Mouse (Mus musculus) limb, embryonic 14.5 days (tissue): ENCODE results near the gene Ccng2. TPM values are rescaled to one million over a fixed set of nuclear protein-coding genes. Genes with fewer than 3 reads are reported as not detected.

Source experiments
- ATAC-seq: fragments of 200-750 bp; cut with Nextera tagmentation; 2 replicates; pipeline ENCODE4 v1.8.0; 2017; ENCODE audit warnings: low read depth, moderate number of reproducible peaks, moderate TSS enrichment; ENCODE audit not compliant: low FRiP score
- DNase-seq: peaks from one replicate; pipeline ENCODE4 v3.0.0-alpha.2; 2015; ENCODE audit warnings: low spot score
- H3K27ac ChIP-seq: fragments of 300-500 bp; sonication (generic); replicated peaks from 2 replicates; pipeline ENCODE4 v1.5.1; 2014; ENCODE audit warnings: low read depth, mild to moderate bottlenecking, low read length, moderate library complexity, mixed read lengths
- H3K27me3 ChIP-seq: fragments of 300-500 bp; sonication (generic); 2 replicates; pipeline ENCODE4 v1.6.1; 2014; ENCODE audit warnings: low read length, mixed read lengths; ENCODE audit not compliant: control insufficient read depth, insufficient read depth
- H3K36me3 ChIP-seq: fragments of 300-500 bp; sonication (generic); 2 replicates; pipeline ENCODE4 v1.6.1; 2014; ENCODE audit warnings: mild to moderate bottlenecking, low read length, moderate library complexity, mixed read lengths; ENCODE audit not compliant: control insufficient read depth, insufficient read depth
- H3K4me1 ChIP-seq: fragments of 300-500 bp; sonication (generic); 2 replicates; pipeline ENCODE4 v1.6.1; 2014; ENCODE audit warnings: antibody characterized with exemption, low read length, mixed read lengths; ENCODE audit not compliant: control insufficient read depth, insufficient read depth
- H3K4me2 ChIP-seq: fragments of 300-500 bp; sonication (generic); replicated peaks from 2 replicates; pipeline ENCODE4 v1.6.1; 2014; ENCODE audit warnings: low read depth, mild to moderate bottlenecking, low read length, moderate library complexity; ENCODE audit not compliant: severe bottlenecking
- H3K4me3 ChIP-seq: fragments of 300-500 bp; sonication (generic); replicated peaks from 2 replicates; pipeline ENCODE4 v1.5.1; 2014; ENCODE audit warnings: low read length
- H3K9ac ChIP-seq: fragments of 300-500 bp; sonication (generic); 2 replicates; pipeline ENCODE4 v1.6.1; 2014; ENCODE audit warnings: mild to moderate bottlenecking, low read depth, low read length, moderate library complexity; ENCODE audit not compliant: severe bottlenecking
- H3K9me3 ChIP-seq: fragments of 300-500 bp; sonication (generic); 2 replicates; pipeline ENCODE4 v1.6.1; 2016; ENCODE audit warnings: low read length; ENCODE audit not compliant: control insufficient read depth
- POLR2A ChIP-seq: fragments of 200-500 bp; IDR thresholded peaks from 2 replicates; pipeline ENCODE4 v1.8.0; 2012; ENCODE audit warnings: inconsistent platforms, mild to moderate bottlenecking, moderate library complexity, borderline replicate concordance; ENCODE audit not compliant: insufficient read depth, insufficient read length; ENCODE audit errors: extremely low read depth
- WGBS: fragments of 180-500 bp; shearing (Covaris S2); extraction: QIAGEN DNeasy Blood & Tissue Kit; methylation state at CpG from one replicate; pipeline ENCODE4 v1.1.7; 2014; 5-methylcytosine and 5-hydroxymethylcytosine counted together
- polyA plus RNA-seq, 2 experiments: library from polyadenylated mRNA; depleted of rRNA in 1 of 2; stranded (reverse) in 1 of 2; unstranded in 1 of 2; fragments of >200 nt; fragmentation: Nextera tagmentation in 1 of 2; extraction: Ambion mirVana in 1 of 2; gene quantifications; 2 replicates each; pipeline versions ENCODE4 v1.2.1 to v1.2.3; 2012 to 2014

Gene Ccng2
- polyA plus RNA-seq, 2 experiments = 48.2 to 60.4 TPM

DNA sequence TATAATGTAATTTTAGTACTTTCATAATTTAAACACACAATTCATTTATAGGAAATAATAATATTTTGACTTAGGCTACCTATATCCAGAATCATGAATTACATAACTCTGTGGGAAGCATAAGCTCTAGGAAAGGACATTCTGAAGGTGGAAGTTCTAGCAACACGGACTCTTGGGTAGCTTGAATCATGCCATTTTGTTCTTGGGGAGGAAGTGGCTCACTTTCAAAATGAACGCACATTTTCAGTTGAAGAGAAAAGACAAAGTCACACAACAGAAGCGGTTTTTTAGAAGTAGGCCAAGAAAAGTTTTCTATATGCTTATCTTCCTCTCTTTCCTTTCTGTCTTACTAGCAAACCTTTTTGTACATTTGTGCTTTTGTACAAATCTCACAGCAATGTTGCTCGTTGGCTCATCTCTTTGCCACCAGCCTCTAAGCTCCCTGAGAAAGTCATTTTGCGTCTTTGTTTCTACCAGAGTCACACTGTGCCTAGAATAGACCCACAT is 11.2 kb upstream of the Ccng2 start:
- Histone ChIP-seq H3K36me3 (no peaks in the 10 kb centered on the region), H3K4me3 (no peak overlapping the region), H3K9ac (no peak overlapping the region), H3K4me2 (no peak overlapping the region), H3K27ac (no peak overlapping the region), H3K27me3 (no peaks in the 10 kb centered on the region), H3K4me1 (no peaks in the 10 kb centered on the region), H3K9me3 (no peaks in the 10 kb centered on the region)
- WGBS = 85% methylated on average over 5 of the region's 5 CpGs
- DNase-seq (no peak), ATAC-seq (no peak)
- no peak for TF ChIP-seq POLR2A

DNA sequence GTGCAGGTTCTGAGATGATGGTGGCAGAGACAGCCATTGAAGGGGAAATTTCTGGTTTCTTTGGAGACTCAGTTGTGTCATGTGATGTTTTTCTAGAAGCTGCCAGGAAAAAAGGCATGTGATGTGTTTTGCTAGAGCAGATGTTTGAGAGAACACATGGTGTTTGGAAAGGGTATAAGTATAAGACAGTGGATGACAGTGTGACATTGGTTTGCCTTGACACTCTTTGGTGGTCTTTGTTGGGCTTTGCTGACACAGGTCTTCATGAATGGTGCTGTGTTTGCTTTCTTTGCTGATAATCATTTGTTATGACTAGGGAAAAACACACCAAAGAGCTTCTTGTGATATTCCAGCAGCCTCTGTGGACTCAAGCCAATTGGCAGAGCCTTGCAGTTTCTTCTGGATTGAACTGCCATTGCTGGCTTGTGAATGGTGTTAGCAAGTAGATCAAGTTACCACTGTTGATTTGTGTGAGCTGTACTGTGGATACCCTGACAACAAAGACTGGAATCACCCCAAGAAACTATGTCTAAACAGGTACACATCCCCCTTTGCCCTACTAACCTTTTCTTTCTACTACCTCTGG is 10.1 kb upstream of the Ccng2 start:
- DNase-seq = no peak
- Histone ChIP-seq H3K9ac (no peak overlapping the region), H3K4me1 (no peaks in the 10 kb centered on the region)

DNA sequence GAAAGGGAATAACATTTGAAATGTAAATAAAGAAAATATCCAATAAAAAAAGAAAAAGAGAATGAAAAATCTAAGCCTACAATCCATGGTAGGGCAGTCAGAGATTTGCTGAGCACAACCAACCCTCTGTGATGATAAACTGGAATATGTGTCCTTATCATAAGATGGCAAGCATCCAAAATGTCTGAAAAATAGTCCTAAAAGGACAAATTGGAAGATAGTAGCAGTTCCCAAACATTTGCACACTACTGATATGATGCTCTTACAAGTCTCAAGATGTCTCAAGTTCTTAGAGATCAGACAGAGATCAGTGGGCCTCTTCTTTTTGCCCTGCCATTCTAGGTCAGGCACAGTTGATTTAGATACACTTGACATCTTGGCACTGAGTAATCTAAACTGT is 7.7 kb upstream of the Ccng2 start:
- H3K4me3 ChIP-seq = no peak overlapping the region
- no peak overlapping the region for H3K27ac ChIP-seq
- no peaks in the 10 kb centered on the region for H3K4me1 ChIP-seq
- H3K9me3 ChIP-seq = no peaks in the 10 kb centered on the region
- no peaks in the 10 kb centered on the region for H3K27me3 ChIP-seq
- no peak overlapping the region for H3K9ac ChIP-seq
- DNase-seq = no peak
- no peak overlapping the region for H3K4me2 ChIP-seq
- no peak for TF ChIP-seq POLR2A
- no peaks in the 10 kb centered on the region for H3K36me3 ChIP-seq
- no peak for ATAC-seq

More for the DNA sequence above, 10.1 kb upstream of the Ccng2 start:
- TF ChIP-seq POLR2A = no peak
- Histone ChIP-seq H3K27ac (no peak overlapping the region), H3K4me3 (no peak overlapping the region), H3K4me2 (no peak overlapping the region), H3K9me3 (no peaks in the 10 kb centered on the region), H3K27me3 (no peaks in the 10 kb centered on the region), H3K36me3 (no peaks in the 10 kb centered on the region)
- ATAC-seq = no peak

DNA sequence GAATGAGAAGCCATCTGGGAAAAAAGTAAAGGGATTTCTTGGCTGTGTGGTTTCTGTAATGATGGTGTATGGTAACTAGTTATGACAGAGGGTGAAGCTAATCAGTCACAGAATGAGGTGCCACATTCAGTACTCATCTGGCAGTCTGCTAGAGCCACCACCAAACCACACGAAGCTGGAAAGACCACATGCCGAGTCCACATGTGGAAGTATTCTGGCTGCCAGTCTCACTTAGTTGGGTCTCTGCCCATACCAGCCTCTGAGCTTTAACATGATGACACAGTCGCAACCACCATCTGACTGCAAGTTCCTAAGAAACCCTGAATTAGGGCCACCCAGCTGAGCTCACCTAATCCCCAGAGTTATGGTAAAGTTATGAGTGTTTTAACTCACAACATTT is 6.1 kb upstream of the Ccng2 start:
- ATAC-seq (no peak), DNase-seq (no peak)
- Histone ChIP-seq H3K4me2 (no peak overlapping the region), H3K4me3 (no peak overlapping the region), H3K36me3 (no peaks in the 10 kb centered on the region), H3K4me1 (peaks cover 6% of the 10 kb centered on the region), H3K9ac (no peak overlapping the region), H3K27ac (no peak overlapping the region), H3K27me3 (no peaks in the 10 kb centered on the region), H3K9me3 (no peaks in the 10 kb centered on the region)
- no peak for TF ChIP-seq POLR2A
- WGBS = 33% methylated on average over 3 of the region's 3 CpGs

DNA sequence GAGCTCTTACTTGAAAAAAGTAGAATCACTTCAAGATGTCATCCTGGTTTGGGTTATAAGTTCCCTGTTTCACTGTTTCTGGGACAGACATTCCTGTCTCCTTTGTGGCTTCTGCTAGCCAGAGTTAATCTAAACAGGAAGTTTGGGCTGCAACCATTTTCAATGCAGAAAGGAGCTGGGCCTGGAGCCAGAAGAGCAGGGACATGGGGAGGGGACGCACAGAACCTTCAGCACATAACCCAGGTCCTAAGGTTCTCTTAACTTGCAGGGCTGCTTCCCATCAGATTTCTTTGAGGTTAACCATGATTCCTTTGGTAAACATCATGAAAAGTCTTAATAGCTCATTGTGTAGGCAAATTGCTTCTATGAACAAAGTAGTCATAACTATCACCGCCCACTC is 4.3 kb upstream of the Ccng2 start:
- no peak for TF ChIP-seq POLR2A
- no peak overlapping the region for H3K4me2 ChIP-seq
- no peak overlapping the region for H3K4me3 ChIP-seq
- ATAC-seq (no peak), DNase-seq (no peak)
- H3K27ac ChIP-seq = no peak overlapping the region
- peaks cover 11% of the 10 kb centered on the region for H3K4me1 ChIP-seq
- WGBS = 84% methylated on average over 2 of the region's 2 CpGs
- no peaks in the 10 kb centered on the region for H3K36me3 ChIP-seq
- H3K9me3 ChIP-seq = no peaks in the 10 kb centered on the region
- no peak overlapping the region for H3K9ac ChIP-seq
- H3K27me3 ChIP-seq = no peaks in the 10 kb centered on the region
